Mouse (Mus musculus): ENCODE results near the gene Cbr4.

Gene Cbr4

DNA sequence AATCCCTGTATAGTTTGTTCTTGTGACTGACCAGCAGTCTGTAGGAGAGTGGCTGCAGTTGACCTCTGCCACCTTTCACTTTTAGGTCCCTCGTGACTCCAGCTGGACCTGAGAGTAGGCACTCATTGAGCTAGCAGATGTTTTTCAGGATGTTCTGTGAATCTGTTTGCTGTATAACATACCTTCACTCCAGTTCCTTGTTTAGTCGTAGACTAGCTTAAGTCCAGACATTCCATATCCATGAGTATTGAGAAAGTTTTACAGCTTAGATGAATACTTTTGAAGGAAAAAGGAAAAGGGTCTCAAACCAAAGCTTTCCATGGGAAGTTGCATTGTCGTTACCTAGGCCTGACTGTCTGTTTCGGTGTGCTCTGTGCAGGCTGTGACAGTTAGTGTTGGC, 9.6 kb downstream of the Cbr4 start:
- no peak for DNase-seq

GRCm38 (mm10) chr8:61499035-61499434, 11.5 kb downstream of the Cbr4 start:
- peak; percentile 60 for DNase-seq

DNA sequence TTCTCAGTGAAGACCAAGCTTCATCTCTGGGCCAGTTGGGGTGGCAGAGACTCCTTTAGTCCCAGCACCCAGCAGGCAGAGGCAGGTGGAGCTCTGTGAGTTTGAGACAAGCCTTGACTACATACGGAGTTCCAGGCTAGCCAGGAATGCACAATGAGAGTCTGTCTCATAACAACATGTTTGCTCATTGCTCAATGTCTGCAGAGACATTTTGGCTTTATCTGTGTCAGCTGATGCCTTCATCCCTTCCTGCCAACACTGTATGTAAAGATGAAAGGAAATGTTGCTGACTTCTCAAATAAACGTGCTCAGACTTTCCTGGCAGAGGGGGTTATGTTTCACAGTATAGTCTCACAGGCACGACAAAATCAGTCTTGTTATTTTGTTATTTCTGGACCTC, 13.4 kb downstream of the Cbr4 start:
- DNase-seq, result no peak

- no peak for DNase-seq
Observed at GRCm38 (mm10) chr8:61502277-61502676, 14.7 kb downstream of the Cbr4 start.

- no peak for DNase-seq
Observed at GRCm38 (mm10) chr8:61515110-61515930, 27.8 kb downstream of the Cbr4 start.

- DNase-seq, result peak; percentile 79
Observed at GRCm38 (mm10) chr8:61515931-61516744, 28.6 kb downstream of the Cbr4 start.

GRCm38 (mm10) chr8:61516745-61517501, 29.4 kb downstream of the Cbr4 start:
- no peak for DNase-seq

DNA sequence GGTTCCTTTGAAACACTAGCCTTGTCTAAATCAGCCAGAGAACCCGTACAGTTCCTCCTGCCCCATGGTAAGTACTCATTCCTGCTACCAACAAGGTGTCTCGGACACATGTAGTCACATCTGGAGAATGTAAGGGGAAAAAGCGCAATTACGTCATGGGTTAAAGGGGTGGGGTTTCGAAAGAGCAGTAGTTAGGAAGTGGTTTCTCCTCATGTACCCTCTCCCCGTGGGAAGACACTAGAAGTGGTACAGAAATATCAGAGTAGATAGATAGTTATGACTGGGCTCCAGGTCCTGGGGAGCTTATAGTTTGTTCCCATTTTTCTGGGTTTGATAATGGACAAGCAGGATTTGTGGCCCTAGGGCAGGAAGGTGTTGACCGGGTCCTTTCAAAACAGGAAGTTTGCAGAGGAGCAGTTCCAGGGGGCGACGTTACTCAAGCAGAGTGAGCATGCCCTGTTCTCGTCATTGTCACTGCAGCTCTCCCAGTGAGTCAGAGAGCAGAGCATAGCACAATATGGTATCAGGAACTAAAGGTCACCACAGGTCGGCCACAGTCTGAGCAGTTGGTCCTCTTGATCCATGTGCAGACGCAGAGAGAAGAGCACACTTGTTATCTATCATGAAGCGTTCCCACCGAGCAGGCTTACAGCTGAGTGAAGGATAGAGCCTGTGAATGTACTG, 30.1 kb downstream of the Cbr4 start:
- DNase-seq, result no peak

- peak; percentile 49 for DNase-seq
Observed at GRCm38 (mm10) chr8:61522132-61522531, 34.6 kb downstream of the Cbr4 start.

DNA sequence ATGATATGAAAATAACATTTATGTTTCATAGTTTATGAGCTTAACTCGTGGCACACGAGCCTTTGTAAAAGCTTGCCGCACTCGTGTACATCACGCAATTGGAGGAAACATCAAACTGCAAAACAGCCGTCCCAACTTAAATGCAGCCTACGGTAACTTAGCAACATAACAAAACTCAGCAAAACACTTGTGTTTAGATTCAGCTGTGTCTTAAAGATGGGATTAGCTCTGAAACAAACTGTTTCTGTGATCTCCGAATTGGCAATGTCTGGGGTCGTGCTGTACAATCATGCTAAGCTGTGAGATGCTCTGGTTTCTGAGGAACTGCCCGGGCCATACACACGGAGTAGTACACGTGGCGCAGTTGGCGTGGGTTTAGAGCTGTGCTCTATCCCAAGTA, 39.5 kb downstream of the Cbr4 start:
- no peak for DNase-seq

GRCm38 (mm10) chr8:61528197-61528596, 40.7 kb downstream of the Cbr4 start:
- no peak for DNase-seq

- no peak for DNase-seq
Observed at GRCm38 (mm10) chr8:61528642-61529041, 41.1 kb downstream of the Cbr4 start.

DNA sequence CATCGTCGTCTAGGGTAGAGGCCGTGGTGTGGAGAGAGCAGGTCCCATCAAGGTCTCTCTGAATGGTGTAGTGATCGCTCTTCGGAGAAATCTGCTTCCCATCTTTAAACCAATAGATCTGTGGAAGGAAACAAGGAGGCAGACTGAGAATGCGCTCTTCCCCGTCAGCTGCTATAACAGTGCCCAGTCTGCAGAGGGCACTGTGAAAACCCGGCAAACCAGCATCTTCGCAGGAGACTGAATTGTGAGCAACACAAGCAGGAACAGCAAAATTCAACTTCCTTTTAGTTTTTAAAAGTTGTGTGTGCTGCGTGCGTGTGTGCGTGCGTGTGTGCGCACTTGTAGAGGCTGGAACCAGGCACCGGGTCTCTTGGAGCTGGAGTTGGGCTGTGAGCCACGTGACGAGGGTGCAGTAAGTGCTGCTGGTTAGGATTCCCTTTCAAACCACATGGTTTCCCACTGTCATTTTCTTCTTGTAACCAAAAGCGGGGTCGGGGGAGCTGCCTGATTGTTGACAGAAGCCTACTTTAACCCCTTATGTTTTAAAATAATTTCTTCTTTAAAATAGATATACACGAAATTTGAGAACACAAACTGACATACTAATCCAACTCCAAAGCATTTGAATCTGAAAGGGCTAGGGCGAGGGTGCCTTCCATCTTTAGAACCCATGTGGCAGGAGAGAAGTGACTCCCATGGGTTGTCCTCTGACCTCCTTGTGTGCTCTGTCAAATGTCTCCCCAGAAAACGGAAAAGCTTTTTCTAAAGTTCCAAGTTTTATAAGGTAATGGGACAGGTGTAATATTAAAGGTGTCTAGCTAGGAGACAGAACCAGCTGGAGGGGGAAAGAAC, 44.6 kb downstream of the Cbr4 start:
- DNase-seq, result no peak

GRCm38 (mm10) chr8:61532831-61533230, 45.3 kb downstream of the Cbr4 start:
- no peak for DNase-seq

- peak; percentile 71 for DNase-seq
Observed at GRCm38 (mm10) chr8:61533356-61533926, 45.9 kb downstream of the Cbr4 start.

DNA sequence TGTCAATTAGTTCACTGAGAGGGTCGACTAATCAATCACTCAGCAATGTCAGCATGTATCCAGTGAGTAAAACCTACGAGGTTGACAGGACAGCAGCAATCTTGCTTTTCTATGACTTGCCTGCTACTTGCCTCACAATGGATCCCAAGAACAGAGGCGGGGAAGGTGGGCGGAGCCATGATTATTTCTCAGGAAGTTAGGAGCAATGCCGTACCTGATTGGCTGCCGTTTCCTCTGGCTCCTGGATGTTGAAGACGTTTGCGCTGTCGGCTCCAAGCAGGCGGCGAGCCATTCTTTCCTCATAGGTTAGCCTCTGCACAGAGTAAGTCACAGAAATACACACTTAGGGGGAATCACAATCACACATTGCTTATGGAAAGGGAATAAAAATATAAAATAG, 47.9 kb downstream of the Cbr4 start:
- no peak for DNase-seq

DNA sequence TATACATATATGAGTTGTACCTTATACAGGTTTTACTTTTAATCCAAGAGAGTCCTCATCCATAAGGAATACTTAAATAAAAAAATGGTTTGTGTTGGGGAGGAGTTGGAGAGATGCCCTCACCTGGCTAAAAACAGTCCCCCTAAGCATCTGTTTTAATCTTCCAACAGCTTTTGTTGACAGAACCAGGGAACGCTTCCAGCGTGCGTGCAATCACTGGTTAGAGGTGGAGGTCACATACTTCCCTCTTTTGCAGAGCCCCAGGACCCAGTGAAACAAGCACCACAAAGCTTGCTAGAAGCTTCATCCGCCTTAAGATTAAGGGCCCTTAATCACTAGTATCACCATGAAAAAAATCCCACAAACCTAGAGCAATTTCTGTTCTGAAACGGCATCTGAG, 49.9 kb downstream of the Cbr4 start:
- no peak for DNase-seq

DNA sequence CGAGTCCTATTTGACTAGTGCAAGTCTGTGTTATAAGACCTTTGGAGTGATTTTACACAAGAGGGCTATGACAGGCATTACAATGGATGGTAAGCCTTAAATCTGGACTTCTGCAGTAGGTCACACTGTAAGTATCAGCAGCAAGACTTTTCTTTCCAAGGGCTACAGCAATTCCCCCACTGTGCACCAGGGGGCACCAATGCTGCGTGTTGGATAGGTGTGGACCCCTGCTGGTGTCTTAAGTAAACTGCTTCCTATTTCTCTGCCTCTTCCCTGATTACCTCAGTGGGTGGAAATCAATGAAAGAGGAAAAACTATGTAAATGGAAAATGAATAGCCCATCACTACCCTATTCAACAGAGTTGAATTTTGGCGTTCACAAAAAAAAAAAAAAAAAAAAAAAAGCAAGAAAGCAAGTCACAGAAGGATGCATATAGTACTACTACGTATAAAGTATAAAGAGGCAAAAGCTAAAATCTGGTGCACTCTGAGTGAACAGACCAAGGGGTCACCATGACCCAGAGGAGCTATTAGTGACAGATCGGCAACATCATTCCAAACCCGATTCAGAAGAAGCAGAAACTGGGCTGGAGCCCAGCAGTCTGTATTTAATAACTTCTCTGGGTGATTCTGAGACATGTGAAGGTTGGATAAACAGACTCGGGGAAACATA, 52.4 kb downstream of the Cbr4 start:
- peak; percentile 92 for DNase-seq

DNA sequence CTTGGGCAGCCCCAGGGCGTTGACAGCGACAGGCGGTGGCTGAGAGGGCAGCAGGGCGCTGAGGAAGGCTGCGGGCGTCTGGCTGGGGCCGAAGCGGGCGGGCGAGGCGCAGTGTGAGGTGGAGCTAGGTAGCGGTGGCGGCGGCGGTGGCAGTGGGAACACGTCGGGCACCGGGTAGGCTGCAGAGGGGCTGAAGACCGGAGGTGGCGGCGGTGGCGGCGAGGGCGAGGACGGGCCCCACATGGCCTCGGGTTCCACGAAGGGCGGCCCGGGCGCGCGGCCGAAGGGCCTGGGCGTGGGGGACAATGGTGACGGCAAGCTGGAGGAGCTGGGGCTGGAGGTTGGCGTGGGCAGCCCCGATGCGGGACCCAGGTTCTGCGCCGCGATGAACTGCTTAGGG, 62.1 kb downstream of the Cbr4 start:
- no peak for DNase-seq

DNA sequence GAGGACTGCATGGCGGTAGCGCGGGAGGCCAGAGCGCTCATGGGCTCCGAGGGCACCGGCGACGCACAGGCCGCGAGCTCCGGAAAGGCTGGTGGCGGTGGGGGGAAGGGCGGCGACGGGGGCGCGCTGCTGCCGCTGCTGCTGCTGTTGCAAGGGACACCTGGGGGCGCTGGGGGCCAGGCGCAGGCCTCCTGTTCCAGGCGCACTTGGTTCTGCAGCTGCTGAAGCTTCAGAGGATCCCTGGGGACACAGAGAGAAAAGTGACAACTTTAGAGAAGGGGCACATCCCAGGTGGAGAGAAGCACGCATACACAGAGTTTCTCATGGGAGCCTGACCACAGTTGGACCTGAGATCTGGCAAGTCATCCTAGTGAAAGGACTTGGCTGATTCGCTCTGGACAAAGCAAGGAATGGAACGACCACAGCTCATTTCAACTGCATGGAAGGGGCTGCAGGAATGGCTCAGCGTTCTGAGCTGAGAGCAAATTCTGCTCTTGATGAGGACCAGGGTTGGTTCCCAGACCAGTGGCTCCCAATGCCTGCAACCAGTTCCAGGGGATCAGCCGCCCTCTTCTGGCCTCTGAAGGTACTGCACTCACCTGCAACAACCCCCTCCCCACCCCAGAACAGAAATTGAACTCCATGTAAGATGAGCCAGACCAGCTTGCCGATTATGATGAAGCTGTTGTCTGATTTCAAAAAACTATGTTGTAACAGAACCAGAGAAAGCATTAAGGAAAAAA, 62.6 kb downstream of the Cbr4 start:
- no peak for DNase-seq

Data from kidney, adult 9 months (tissue).